22 mouse cellular contexts compared by ENCODE assay signal in genomic region chr2:173620645-173621044, GRCm38 (mm10). TPM values are rescaled to one million over a fixed set of nuclear protein-coding genes. Genes with fewer than 3 reads are reported as not detected.
DNase-seq lines count a peak whose midpoint lies in the region; ATAC-seq and TF ChIP-seq lines count a peak whose summit lies in the region.
"Had no signal": no experiment of that assay in that cellular context is flagged by ENCODE, and none has a peak within 500 bp of the region (broad histone marks: within the 10 kb centered on the region; RNA-seq: fewer than 3 reads in every experiment).

No protein-coding gene starts in this region.

- peak; percentile 9 for DNase-seq in CD4-positive, CD25-positive, alpha-beta regulatory T cell, adult 2 months (ENCODE audit: low read depth, low spot score)
- DNase-seq in layer of hippocampus, adult 2 months (ENCODE audit: low spot score in 2 of 2), result no peak
- no peak for DNase-seq in layer of hippocampus, adult 9-10 months (ENCODE audit: low spot score)
- DNase-seq in A20 (ENCODE audit: low read depth, low spot score), result peak; percentile 39
- no peak for DNase-seq in liver, embryonic 14.5 days (ENCODE audit: low read depth in 3 of 3, low spot score in 3 of 3)
- DNase-seq in testis, postnatal 10 days (ENCODE audit: low spot score), result no peak
- no peak for DNase-seq in retina, embryonic 14.5 days (ENCODE audit: low spot score)
- DNase-seq: adrenal gland, postnatal 36 days; cerebellum, postnatal 14 days; heart, postnatal 36 days; kidney, postnatal 36 days; layer of hippocampus, postnatal 36 days; lung, postnatal 4 days; thymus, postnatal 25 days had no signal

- H3K4me2 ChIP-seq in liver, embryonic 14.5 days (ENCODE audit: low read depth), result no peak overlapping the region
- H3K4me2 ChIP-seq: embryonic facial prominence, embryonic 12.5 days; limb, embryonic 13.5 days; stomach, embryonic 15.5 days had no signal

- H3K4me3 ChIP-seq in layer of hippocampus, adult 2 months, result no peak overlapping the region
- no peak overlapping the region for H3K4me3 ChIP-seq in liver, embryonic 14.5 days (ENCODE audit: insufficient read depth in 1 of 2, low read depth in 2 of 2, low read length in 2 of 2)
- H3K4me3 ChIP-seq: embryonic facial prominence, embryonic 12.5 days; forebrain, embryonic 10.5 days; limb, embryonic 13.5 days; stomach, embryonic 15.5 days had no signal

- no peaks in the 10 kb centered on the region for H3K27me3 ChIP-seq in liver, embryonic 14.5 days (ENCODE audit: control insufficient read depth, insufficient read depth, low read length)
- H3K27me3 ChIP-seq: embryonic facial prominence, embryonic 12.5 days; limb, embryonic 13.5 days; stomach, embryonic 15.5 days had no signal

- peak; percentile 65 for TF ChIP-seq CTCF in layer of hippocampus, adult 2 months (conservative IDR thresholded peaks at IDR 0.05)
- peak; percentile 53 for TF ChIP-seq CTCF in liver, embryonic 14.5 days (IDR thresholded peaks at IDR 0.05; ENCODE audit: low read depth)

- ATAC-seq in CD4-positive, CD25-positive, alpha-beta regulatory T cell, adult 4 months, result no peak
- ATAC-seq in liver, embryonic 14.5 days (ENCODE audit: insufficient read depth), result no peak

- no peaks in the 10 kb centered on the region for H3K4me1 ChIP-seq in liver, embryonic 14.5 days (replicated peaks; ENCODE audit: control insufficient read depth in 2 of 2, insufficient read depth in 2 of 2, low read length in 1 of 2)
- H3K4me1 ChIP-seq: embryonic facial prominence, embryonic 12.5 days had no signal

- no peak for TF ChIP-seq EP300 in liver, embryonic 14.5 days (IDR thresholded peaks at IDR 0.05; ENCODE audit: low read depth)

- no peak overlapping the region for H3K27ac ChIP-seq in layer of hippocampus, adult 2 months
- no peak overlapping the region for H3K27ac ChIP-seq in liver, embryonic 14.5 days
- H3K27ac ChIP-seq: embryonic facial prominence, embryonic 12.5 days; forebrain, embryonic 10.5 days; limb, embryonic 13.5 days; stomach, embryonic 15.5 days had no signal

- no peaks in the 10 kb centered on the region for H3K36me3 ChIP-seq in liver, embryonic 14.5 days (replicated peaks; ENCODE audit: control insufficient read depth, insufficient read depth, low read depth)
- H3K36me3 ChIP-seq: embryonic facial prominence, embryonic 12.5 days; forebrain, embryonic 10.5 days; stomach, embryonic 15.5 days had no signal

- H3K9ac ChIP-seq in liver, embryonic 14.5 days (replicated peaks), result no peak overlapping the region
- H3K9ac ChIP-seq: embryonic facial prominence, embryonic 12.5 days; limb, embryonic 13.5 days; stomach, embryonic 15.5 days had no signal

- no peaks in the 10 kb centered on the region for H3K9me3 ChIP-seq in liver, embryonic 14.5 days (ENCODE audit: control insufficient read depth, low read length)
- H3K9me3 ChIP-seq: embryonic facial prominence, embryonic 12.5 days; forebrain, embryonic 10.5 days; limb, embryonic 13.5 days; stomach, embryonic 15.5 days had no signal

- 85% methylated on average over 4 of the region's 4 CpGs for WGBS in liver, embryonic 14.5 days (ENCODE audit: insufficient replicate concordance)

RNA-seq across cellular contexts. Expression of gene Rab22a, which starts 38.9 kb away (rescaled TPM):
- 1 to 10 TPM; 7.3 to 8.7 TPM for polyA plus RNA-seq in CD4-positive, CD25-positive, alpha-beta regulatory T cell, adult 4 months (2017; shearing (Covaris generic))
- 10 to 100 TPM; 23.9 to 28.3 TPM for total RNA-seq in layer of hippocampus, adult 2 months (2021)
- 2.7 and 3.7 TPM in 2 replicates for polyA plus RNA-seq in liver, embryonic 14.5 days (2012; rRNA removed)
- polyA plus RNA-seq in liver, embryonic 14.5 days (2014; fragmentation: Nextera tagmentation; extraction: Ambion mirVana), result 13.2 and 15.6 TPM in 2 replicates

RNA-seq across cellular contexts. Expression of gene Ankrd60, which starts 42.5 kb away (rescaled TPM):
- polyA plus RNA-seq in CD4-positive, CD25-positive, alpha-beta regulatory T cell, adult 4 months (2017; shearing (Covaris generic)), result under 1 TPM in 1 of 2 experiments, not detected in 1; 0.86 TPM
- total RNA-seq in layer of hippocampus, adult 2 months (2021), result not detected
- not detected in 2 replicates for polyA plus RNA-seq in liver, embryonic 14.5 days (2012; rRNA removed)
- not detected in 2 replicates for polyA plus RNA-seq in liver, embryonic 14.5 days (2014; fragmentation: Nextera tagmentation; extraction: Ambion mirVana)
- total RNA-seq: adrenal gland, postnatal 36 days; heart, postnatal 36 days; layer of hippocampus, postnatal 36 days; monocyte, adult 5-6 weeks had no signal
- polyA plus RNA-seq: embryonic facial prominence, embryonic 12.5 days; forebrain, embryonic 10.5 days; intestine, embryonic 14.5 days; limb, embryonic 13.5 days; neural tube, embryonic 14.5 days; stomach, embryonic 15.5 days had no signal

Comparison
In these comparisons a context has a peak if more than half of its experiments do, and no peak if none do; other contexts are left out.
1. DNase-seq: peak in CD4-positive, CD25-positive, alpha-beta regulatory T cell, adult 2 months (single experiment) and A20 (single experiment); none in layer of hippocampus, adult 2 months (0 of 2), layer of hippocampus, adult 9-10 months (single experiment), liver, embryonic 14.5 days (0 of 3), testis, postnatal 10 days (single experiment) and retina, embryonic 14.5 days (single experiment).